ENCODE assay signal across 19 mouse cellular contexts in genomic region chr12:58669914-58670635, GRCm38 (mm10).
DNase-seq lines count a peak whose midpoint lies in the region; ATAC-seq and TF ChIP-seq lines count a peak whose summit lies in the region.
"Had no signal": no experiment of that assay in that cellular context is flagged by ENCODE, and none has a peak within 500 bp of the region (broad histone marks: within the 10 kb centered on the region; RNA-seq: fewer than 3 reads in every experiment).

No protein-coding gene starts in this region.

- peak overlapping the region; percentile 64 for H3K27ac ChIP-seq in forebrain, embryonic 15.5 days (replicated peaks)
- H3K27ac ChIP-seq in hindbrain, postnatal 0 days, result no peak overlapping the region
- H3K27ac ChIP-seq: embryonic facial prominence, embryonic 13.5 days; kidney, embryonic 15.5 days; liver, embryonic 15.5 days; stomach, postnatal 0 days had no signal

- no peak for TF ChIP-seq CTCF in hindbrain, postnatal 0 days (IDR thresholded peaks at IDR 0.05; ENCODE audit: low read depth)

- no peak for DNase-seq in frontal cortex, postnatal 25 days (ENCODE audit: low spot score in 2 of 2)
- peak; percentile 93 for DNase-seq in Muller cell, postnatal 12 days (ENCODE audit: inconsistent ontology term)
- peak; percentile 21 for DNase-seq in hindbrain, postnatal 0 days (ENCODE audit: low spot score)
- DNase-seq in thymus, adult 18-20 months, result no peak
- no peak for DNase-seq in adrenal gland, adult 2 months
- no peak for DNase-seq in lung, adult 18-20 months
- DNase-seq: adrenal gland, postnatal 36 days; cerebellum, adult 18-20 months; right cerebral cortex, postnatal 4 days; thymus, postnatal 25 days had no signal

- no peaks in the 10 kb centered on the region for H3K9me3 ChIP-seq in forebrain, embryonic 15.5 days
- H3K9me3 ChIP-seq in hindbrain, postnatal 0 days (ENCODE audit: low read length), result no peaks in the 10 kb centered on the region
- H3K9me3 ChIP-seq: embryonic facial prominence, embryonic 13.5 days; G1E; kidney, embryonic 15.5 days; liver, embryonic 15.5 days had no signal

- H3K4me3 ChIP-seq in forebrain, embryonic 15.5 days, result no peak overlapping the region
- no peak overlapping the region for H3K4me3 ChIP-seq in hindbrain, postnatal 0 days (ENCODE audit: low read length)
- H3K4me3 ChIP-seq: embryonic facial prominence, embryonic 13.5 days; kidney, embryonic 15.5 days; liver, embryonic 15.5 days had no signal

- H3K9ac ChIP-seq in forebrain, embryonic 15.5 days (replicated peaks), result no peak overlapping the region
- no peak overlapping the region for H3K9ac ChIP-seq in hindbrain, postnatal 0 days (replicated peaks; ENCODE audit: low read length)
- H3K9ac ChIP-seq: embryonic facial prominence, embryonic 13.5 days; kidney, embryonic 15.5 days; liver, embryonic 15.5 days had no signal

- WGBS in forebrain, embryonic 15.5 days, result 36% methylated on average over 3 of the region's 3 CpGs
- WGBS in hindbrain, postnatal 0 days, result 59% methylated on average over 3 of the region's 3 CpGs

- no peaks in the 10 kb centered on the region for H3K4me1 ChIP-seq in forebrain, embryonic 15.5 days
- H3K4me1 ChIP-seq in hindbrain, postnatal 0 days (ENCODE audit: insufficient read depth, low read length), result no peaks in the 10 kb centered on the region
- H3K4me1 ChIP-seq: embryonic facial prominence, embryonic 13.5 days; kidney, embryonic 15.5 days; liver, embryonic 15.5 days had no signal

- H3K4me2 ChIP-seq in forebrain, embryonic 15.5 days (replicated peaks), result no peak overlapping the region
- H3K4me2 ChIP-seq in hindbrain, postnatal 0 days (ENCODE audit: low read depth, low read length), result no peak overlapping the region
- H3K4me2 ChIP-seq: embryonic facial prominence, embryonic 13.5 days; kidney, embryonic 15.5 days; liver, embryonic 15.5 days had no signal

- H3K27me3 ChIP-seq in forebrain, embryonic 15.5 days, result no peaks in the 10 kb centered on the region
- H3K27me3 ChIP-seq in hindbrain, postnatal 0 days (ENCODE audit: insufficient read depth, low read length), result no peaks in the 10 kb centered on the region
- H3K27me3 ChIP-seq: embryonic facial prominence, embryonic 13.5 days; kidney, embryonic 15.5 days; liver, embryonic 15.5 days had no signal

- no peaks in the 10 kb centered on the region for H3K36me3 ChIP-seq in forebrain, embryonic 15.5 days
- H3K36me3 ChIP-seq in hindbrain, postnatal 0 days (ENCODE audit: insufficient read depth, low read length), result no peaks in the 10 kb centered on the region
- H3K36me3 ChIP-seq: embryonic facial prominence, embryonic 13.5 days; G1E; kidney, embryonic 15.5 days; liver, embryonic 15.5 days had no signal

- ATAC-seq in frontal cortex, adult (ENCODE audit: low TSS enrichment), result 0 out of 2 replicates have a peak, but pooled peaks have one; percentile 38
- peak; percentile 94 for ATAC-seq in forebrain, embryonic 15.5 days (replicated peaks)
- ATAC-seq in hindbrain, postnatal 0 days, result 0 out of 2 replicates have a peak, but pooled peaks have one; percentile 24
- ATAC-seq: intestine, postnatal 0 days; lung, postnatal 0 days had no signal

Comparison
In these comparisons a context has a peak if more than half of its experiments do, and no peak if none do; other contexts are left out.
1. ATAC-seq: peak in every context shown above with its lines; median percentile 94 in forebrain, embryonic 15.5 days; 38 in frontal cortex, adult; 24 in hindbrain, postnatal 0 days.
2. DNase-seq: peak in Muller cell, postnatal 12 days (single experiment) and hindbrain, postnatal 0 days (single experiment); none in frontal cortex, postnatal 25 days (0 of 2), thymus, adult 18-20 months (0 of 2), adrenal gland, adult 2 months (single experiment) and lung, adult 18-20 months (0 of 2).